ENCODE assay signal across 22 mouse cellular contexts in the genomic region with DNA sequence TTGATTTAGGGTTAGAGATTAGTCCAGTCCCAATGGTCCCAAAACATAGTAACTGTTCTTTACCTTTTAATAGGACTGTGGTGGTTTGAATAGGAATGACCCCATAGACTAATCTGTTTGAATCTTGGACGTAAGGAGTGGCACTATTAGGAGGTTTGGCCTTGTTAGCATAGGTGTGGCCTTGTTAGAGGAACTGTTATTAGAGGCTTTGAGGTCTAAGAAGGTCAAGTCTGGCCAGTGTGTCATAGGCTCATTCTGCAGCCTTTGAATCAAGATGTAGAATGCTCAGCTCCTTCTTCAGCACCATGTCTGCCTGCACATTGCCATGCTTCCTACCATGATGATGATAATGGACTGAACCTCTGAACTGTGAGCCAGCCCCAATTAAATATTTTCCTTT.
"Had no signal": no experiment of that assay in that cellular context is flagged by ENCODE, and none has a peak within 500 bp of the region (broad histone marks: within the 10 kb centered on the region; RNA-seq: fewer than 3 reads in every experiment).

No protein-coding gene starts in this region.

- H3K4me1 ChIP-seq: midbrain, embryonic 10.5 days; midbrain, embryonic 12.5 days; neural tube, embryonic 13.5 days; neural tube, embryonic 15.5 days had no signal

- H3K9ac ChIP-seq: liver, postnatal 0 days; lung, embryonic 15.5 days; midbrain, embryonic 12.5 days; neural tube, embryonic 13.5 days; neural tube, embryonic 15.5 days had no signal

- H3K4me3 ChIP-seq: lung, embryonic 15.5 days; midbrain, embryonic 10.5 days; midbrain, embryonic 12.5 days; myocyte; neural tube, embryonic 13.5 days; neural tube, embryonic 15.5 days had no signal

- H3K36me3 ChIP-seq: lung, embryonic 15.5 days; midbrain, embryonic 10.5 days; midbrain, embryonic 12.5 days; neural tube, embryonic 13.5 days; neural tube, embryonic 15.5 days had no signal

- DNase-seq: liver, postnatal 0 days; lung, adult 2 months; lung, postnatal 14 days; lung, postnatal 36 days; midbrain, embryonic 14.5 days; retina, postnatal 1 day; right cerebral cortex, adult 18-20 months; right cerebral cortex, postnatal 25 days; right cerebral cortex, postnatal 4 days; spleen, adult 18-20 months; thymus, adult 2 months; thymus, postnatal 25 days; thymus, postnatal 4 days had no signal

- H3K27ac ChIP-seq: lung, embryonic 15.5 days; macrophage; midbrain, embryonic 10.5 days; midbrain, embryonic 12.5 days; neural tube, embryonic 13.5 days; neural tube, embryonic 15.5 days had no signal

- H3K9me3 ChIP-seq: lung, embryonic 15.5 days; midbrain, embryonic 10.5 days; midbrain, embryonic 12.5 days; neural tube, embryonic 13.5 days; neural tube, embryonic 15.5 days had no signal

- H3K27me3 ChIP-seq: lung, embryonic 15.5 days; midbrain, embryonic 12.5 days; neural tube, embryonic 13.5 days; neural tube, embryonic 15.5 days had no signal

- H3K4me2 ChIP-seq: lung, embryonic 15.5 days; midbrain, embryonic 12.5 days; neural tube, embryonic 13.5 days; neural tube, embryonic 15.5 days had no signal

- ATAC-seq: liver, postnatal 0 days; lung, postnatal 0 days; midbrain, embryonic 16.5 days had no signal
